Mouse (Mus musculus): ENCODE data around the gene Nat9. TPM values are rescaled to one million over a fixed set of nuclear protein-coding genes. Genes with fewer than 3 reads are reported as not detected.

The Nat9 gene
- polyA plus RNA-seq (2016; fragmentation: Nextera tagmentation; extraction: Ambion mirVana) = 19.7 and 20.3 TPM in 2 replicates

DNA sequence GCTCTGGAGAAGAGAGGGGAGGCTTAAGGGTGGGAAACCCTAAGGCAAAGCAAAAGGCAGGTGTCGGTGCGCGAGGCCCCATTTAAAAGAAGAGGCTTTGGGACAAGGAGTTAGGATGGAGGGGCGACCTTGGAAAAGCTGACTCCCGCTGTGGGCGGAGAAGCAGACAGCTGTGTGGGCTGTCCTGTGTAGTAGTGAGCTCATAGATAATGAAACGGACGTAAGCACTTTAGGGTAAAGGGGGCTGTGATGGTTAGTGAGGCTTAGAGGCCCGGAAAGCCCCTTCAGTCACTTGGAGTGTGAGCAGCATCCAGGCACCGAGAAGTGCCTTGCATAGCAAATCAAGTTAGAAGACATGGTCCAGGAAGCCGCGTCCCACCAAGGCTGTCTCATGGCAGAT lies at the start of gene Nat9:
Gene Nat9 (minus strand): TSS at position 167 of the 400 bp plus-strand sequence.
- H3K4me2 ChIP-seq (replicated peaks) = peak within 1 kb of the TSS; percentile 84
- H3K9me3 ChIP-seq = no peaks in the 10 kb centered on the region
- no peaks in the 10 kb centered on the region for H3K27me3 ChIP-seq (replicated peaks)
- peaks cover 8% of the 10 kb centered on the region; the same call in 1 of the 2 replicates for H3K36me3 ChIP-seq
- peak within 1 kb of the TSS; percentile 56 for H3K4me3 ChIP-seq
- 9% methylated on average over 12 of the region's 12 CpGs for WGBS
- H3K27ac ChIP-seq = peak within 1 kb of the TSS; percentile 50; the same call in 1 of the 2 replicates
- ATAC-seq (ENCODE audit: low FRiP score, low read depth) = no peak; the same call in none of the 2 replicates
- peaks cover 18% of the 10 kb centered on the region for H3K4me1 ChIP-seq
- H3K9ac ChIP-seq = peak within 1 kb of the TSS; percentile 72

- H3K4me2 ChIP-seq (replicated peaks) = peak overlapping the region; percentile 30
- H3K4me1 ChIP-seq = peaks cover 82% of the 10 kb centered on the region
- WGBS = 6% methylated on average over 5 of the region's 5 CpGs
These were observed 48.9 kb upstream of the Nat9 start for GRCm38 (mm10) chr11:115236570-115236969.

GRCm38 (mm10) chr11:115234320-115235044 lies 46.8 kb upstream of the Nat9 start:
- no peaks in the 10 kb centered on the region for H3K9me3 ChIP-seq
- ATAC-seq (ENCODE audit: low FRiP score, low read depth) = no peak
- H3K36me3 ChIP-seq = no peaks in the 10 kb centered on the region
- no peak overlapping the region for H3K9ac ChIP-seq
- no peak overlapping the region for H3K27ac ChIP-seq
- no peaks in the 10 kb centered on the region; the same call in 1 of the 2 replicates for H3K27me3 ChIP-seq (replicated peaks)
- H3K4me2 ChIP-seq (replicated peaks) = no peak overlapping the region
- WGBS = 79% methylated on average over 15 of the region's 15 CpGs
- H3K4me1 ChIP-seq = peaks cover 69% of the 10 kb centered on the region
- no peak overlapping the region for H3K4me3 ChIP-seq

More at GRCm38 (mm10) chr11:115236570-115236969, 48.9 kb upstream of the Nat9 start:
- no peaks in the 10 kb centered on the region for H3K9me3 ChIP-seq
- H3K27me3 ChIP-seq (replicated peaks) = no peaks in the 10 kb centered on the region; the same call in 1 of the 2 replicates
- H3K9ac ChIP-seq = 0 out of 2 replicates have a peak overlapping the region, but pooled peaks have one; percentile 29
- H3K27ac ChIP-seq = peak overlapping the region; percentile 37; the same call in 1 of the 2 replicates
- H3K4me3 ChIP-seq = no peak overlapping the region
- H3K36me3 ChIP-seq = no peaks in the 10 kb centered on the region
- ATAC-seq (ENCODE audit: low FRiP score, low read depth) = peak; percentile 45

DNA sequence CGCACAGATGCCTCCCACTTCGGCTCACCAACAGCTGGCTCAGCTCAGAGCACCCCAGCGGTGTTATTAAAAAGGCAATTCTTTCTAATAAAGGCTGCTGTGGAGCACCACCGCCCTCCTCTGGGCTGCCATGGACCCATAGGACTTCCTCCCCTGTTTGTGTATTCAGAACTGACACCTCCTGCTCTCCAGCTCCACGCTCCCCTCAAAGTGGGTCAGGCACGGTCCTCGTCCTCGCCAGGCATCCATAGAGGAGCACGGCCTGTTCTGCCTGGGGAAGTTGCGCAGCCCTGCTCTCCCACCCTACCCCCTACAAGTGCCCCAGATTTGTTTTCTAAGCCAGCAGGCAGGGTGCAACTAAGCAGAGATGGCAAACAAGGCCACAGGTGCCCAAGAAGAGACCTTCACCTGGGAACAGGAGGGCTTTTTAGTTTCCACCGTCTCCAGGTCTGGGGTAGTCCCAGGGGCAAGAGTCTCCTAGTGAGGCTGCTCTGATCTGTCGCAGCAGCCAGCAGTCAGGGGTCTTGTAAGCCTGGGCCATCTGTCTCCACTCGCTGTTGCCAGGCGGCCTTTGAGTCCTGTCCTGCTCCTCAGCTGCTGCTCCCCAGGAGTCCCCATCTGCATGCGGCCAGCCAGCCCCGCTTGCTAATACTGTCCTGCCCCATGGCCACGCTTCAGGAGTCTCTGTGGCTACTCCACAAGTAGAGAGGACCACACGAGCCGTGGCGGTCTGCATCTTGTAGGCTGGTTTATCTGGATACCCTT lies 46.0 kb upstream of the Nat9 start:
- peak overlapping the region; percentile 46; the same call in 1 of the 2 replicates for H3K27ac ChIP-seq
- no peaks in the 10 kb centered on the region for H3K36me3 ChIP-seq
- peak; percentile 29; the same call in 1 of the 2 replicates for ATAC-seq (ENCODE audit: low FRiP score, low read depth)
- no peak overlapping the region for H3K9ac ChIP-seq
- H3K9me3 ChIP-seq = no peaks in the 10 kb centered on the region
- H3K4me3 ChIP-seq = no peak overlapping the region
- no peaks in the 10 kb centered on the region; the same call in 1 of the 2 replicates for H3K27me3 ChIP-seq (replicated peaks)
- H3K4me1 ChIP-seq = peaks cover 63% of the 10 kb centered on the region
- no peak overlapping the region for H3K4me2 ChIP-seq (replicated peaks)
- 41% methylated on average over 20 of the region's 20 CpGs for WGBS

GRCm38 (mm10) chr11:115232889-115233288 lies 45.2 kb upstream of the Nat9 start:
- H3K4me2 ChIP-seq (replicated peaks) = no peak overlapping the region
- H3K9me3 ChIP-seq = no peaks in the 10 kb centered on the region
- H3K27ac ChIP-seq = no peak overlapping the region
- no peak overlapping the region for H3K9ac ChIP-seq
- H3K36me3 ChIP-seq = no peaks in the 10 kb centered on the region
- no peak for ATAC-seq (ENCODE audit: low FRiP score, low read depth)
- 0 out of 2 replicates have a peak, but pooled peaks cover 3% of the 10 kb centered on the region for H3K27me3 ChIP-seq (replicated peaks)
- 76% methylated on average over 5 of the region's 5 CpGs for WGBS
- no peak overlapping the region for H3K4me3 ChIP-seq
- peaks cover 62% of the 10 kb centered on the region for H3K4me1 ChIP-seq

GRCm38 (mm10) chr11:115231924-115232323 lies 44.3 kb upstream of the Nat9 start:
- ATAC-seq (ENCODE audit: low FRiP score, low read depth) = no peak
- Histone ChIP-seq H3K27me3 (replicated peaks) (0 out of 2 replicates have a peak, but pooled peaks cover 4% of the 10 kb centered on the region), H3K4me2 (replicated peaks) (0 out of 2 replicates have a peak overlapping the region, but pooled peaks have one; percentile 9), H3K36me3 (no peaks in the 10 kb centered on the region), H3K27ac (no peak overlapping the region), H3K4me1 (peaks cover 71% of the 10 kb centered on the region), H3K9me3 (no peaks in the 10 kb centered on the region), H3K9ac (0 out of 2 replicates have a peak overlapping the region, but pooled peaks have one; percentile 21), H3K4me3 (no peak overlapping the region)
- 22% methylated on average over 9 of the region's 9 CpGs for WGBS

- Histone ChIP-seq H3K4me2 (replicated peaks) (0 out of 2 replicates have a peak overlapping the region, but pooled peaks have one; percentile 9), H3K9me3 (no peaks in the 10 kb centered on the region), H3K36me3 (no peaks in the 10 kb centered on the region), H3K9ac (0 out of 2 replicates have a peak overlapping the region, but pooled peaks have one; percentile 21), H3K27me3 (replicated peaks) (0 out of 2 replicates have a peak, but pooled peaks cover 4% of the 10 kb centered on the region), H3K27ac (no peak overlapping the region), H3K4me1 (peaks cover 69% of the 10 kb centered on the region), H3K4me3 (no peak overlapping the region)
- 54% methylated on average over 14 of the region's 14 CpGs for WGBS
- no peak for ATAC-seq (ENCODE audit: low FRiP score, low read depth)
These were observed 43.7 kb upstream of the Nat9 start for GRCm38 (mm10) chr11:115231168-115231915.

- WGBS = 48% methylated on average over 15 of the region's 15 CpGs
- Histone ChIP-seq H3K4me3 (no peak overlapping the region), H3K27me3 (replicated peaks) (0 out of 2 replicates have a peak, but pooled peaks cover 4% of the 10 kb centered on the region), H3K4me2 (replicated peaks) (no peak overlapping the region), H3K9me3 (no peaks in the 10 kb centered on the region), H3K9ac (no peak overlapping the region), H3K27ac (no peak overlapping the region), H3K4me1 (peaks cover 60% of the 10 kb centered on the region), H3K36me3 (no peaks in the 10 kb centered on the region)
- ATAC-seq (ENCODE audit: low FRiP score, low read depth) = no peak
These were observed 41.6 kb upstream of the Nat9 start for GRCm38 (mm10) chr11:115229021-115229930.

- Histone ChIP-seq H3K4me2 (replicated peaks) (no peak overlapping the region), H3K9me3 (no peaks in the 10 kb centered on the region), H3K27me3 (replicated peaks) (0 out of 2 replicates have a peak, but pooled peaks cover 4% of the 10 kb centered on the region), H3K4me3 (no peak overlapping the region), H3K9ac (no peak overlapping the region), H3K27ac (no peak overlapping the region), H3K36me3 (no peaks in the 10 kb centered on the region), H3K4me1 (peaks cover 56% of the 10 kb centered on the region)
- ATAC-seq (ENCODE audit: low FRiP score, low read depth) = no peak
- WGBS = 70% methylated on average over 7 of the region's 7 CpGs
These were observed 40.8 kb upstream of the Nat9 start for GRCm38 (mm10) chr11:115228430-115228829.

GRCm38 (mm10) chr11:115227640-115228039 lies 40.0 kb upstream of the Nat9 start:
- Histone ChIP-seq H3K36me3 (no peaks in the 10 kb centered on the region), H3K4me3 (no peak overlapping the region), H3K4me2 (replicated peaks) (no peak overlapping the region), H3K9ac (no peak overlapping the region), H3K4me1 (peaks cover 56% of the 10 kb centered on the region), H3K27ac (no peak overlapping the region), H3K27me3 (replicated peaks) (0 out of 2 replicates have a peak, but pooled peaks cover 4% of the 10 kb centered on the region), H3K9me3 (no peaks in the 10 kb centered on the region)
- ATAC-seq (ENCODE audit: low FRiP score, low read depth) = 0 out of 2 replicates have a peak, but pooled peaks have one; percentile 17
- WGBS = 28% methylated on average over 12 of the region's 12 CpGs
